Mouse (Mus musculus): ENCODE data around the gene Lim2. TPM values are rescaled to one million over a fixed set of nuclear protein-coding genes. Genes with fewer than 3 reads are reported as not detected.

The Lim2 gene
- total RNA-seq (2014; rRNA removed) (not detected in 2 replicates), polyA plus RNA-seq (2015; fragmentation: Nextera tagmentation; extraction: Ambion mirVana) (not detected in 2 replicates)

DNA sequence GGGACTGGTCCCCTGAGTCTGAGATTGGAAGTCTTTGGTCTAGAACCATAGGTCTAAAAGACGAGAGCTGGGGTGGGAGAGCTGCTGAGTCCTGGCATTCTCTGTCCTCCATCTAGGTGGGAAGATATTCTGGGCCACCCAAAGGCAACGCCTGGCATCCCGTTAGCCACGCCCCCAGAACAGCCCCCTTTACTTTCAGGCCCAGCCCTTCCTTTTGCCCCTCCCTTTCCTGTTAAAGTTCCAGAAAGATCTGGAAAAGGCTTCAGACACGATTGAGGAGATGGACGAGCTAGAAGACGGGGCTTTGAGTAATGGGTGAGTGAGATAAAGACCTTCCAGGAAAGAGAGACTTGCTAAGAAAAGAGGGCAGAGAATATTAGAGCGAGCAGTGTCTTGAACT lies at the start of gene Lim2:
Lim2 (plus strand) TSS at position 265 of the 400 bp plus-strand sequence.
- Histone ChIP-seq H3K36me3 (ENCODE audit: insufficient read depth) (no peaks in the 10 kb centered on the region), H3K4me1 (ENCODE audit: insufficient read depth) (no peaks in the 10 kb centered on the region), H3K9me3 (ENCODE audit: low read length) (no peaks in the 10 kb centered on the region), H3K9ac (no peak within 1 kb of the TSS), H3K27me3 (ENCODE audit: insufficient read depth, low read length) (no peaks in the 10 kb centered on the region), H3K27ac (ENCODE audit: low read depth, low read length) (no peak within 1 kb of the TSS), H3K4me3 (ENCODE audit: low read depth, low read length) (no peak within 1 kb of the TSS), H3K4me2 (ENCODE audit: low read depth) (no peak within 1 kb of the TSS)
- DNase-seq (no peak), ATAC-seq (no peak)
- WGBS, result 87% methylated on average over 8 of the region's 8 CpGs
- TF ChIP-seq CTCF (IDR thresholded peaks at IDR 0.05; ENCODE audit: low read depth), result no peak

DNA sequence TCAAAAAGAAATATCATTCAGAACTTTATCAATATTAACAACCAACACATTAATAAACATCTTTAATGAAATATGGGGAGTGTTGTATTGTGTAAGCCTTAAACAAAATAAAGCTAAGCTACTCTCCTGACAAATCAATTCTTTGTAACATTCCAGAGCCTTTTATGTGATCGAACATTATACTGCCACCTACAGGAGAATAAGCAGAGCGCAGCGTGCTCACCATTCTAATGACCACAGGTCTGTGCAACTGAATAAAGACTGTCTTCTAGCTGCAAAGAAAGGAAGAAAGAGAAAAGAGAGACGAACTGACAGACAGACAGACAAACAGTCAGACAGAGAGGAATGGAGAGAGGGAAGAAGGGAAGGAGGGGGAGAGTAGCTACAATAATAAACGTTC lies 49.2 kb upstream of the Lim2 start:
- Histone ChIP-seq H3K9ac (no peak overlapping the region), H3K9me3 (ENCODE audit: low read length) (no peaks in the 10 kb centered on the region), H3K36me3 (ENCODE audit: insufficient read depth) (no peaks in the 10 kb centered on the region), H3K4me2 (ENCODE audit: low read depth) (no peak overlapping the region), H3K4me1 (ENCODE audit: insufficient read depth) (no peaks in the 10 kb centered on the region), H3K27me3 (ENCODE audit: insufficient read depth, low read length) (no peaks in the 10 kb centered on the region), H3K27ac (ENCODE audit: low read depth, low read length) (no peak overlapping the region), H3K4me3 (ENCODE audit: low read depth, low read length) (no peak overlapping the region)
- TF ChIP-seq CTCF (IDR thresholded peaks at IDR 0.05; ENCODE audit: low read depth), result peak; percentile 80
- peak; percentile 64; the same call in 1 of the 2 replicates for ATAC-seq
- 14% methylated on average over 5 of the region's 5 CpGs for WGBS
- peak; percentile 73 for DNase-seq

DNA sequence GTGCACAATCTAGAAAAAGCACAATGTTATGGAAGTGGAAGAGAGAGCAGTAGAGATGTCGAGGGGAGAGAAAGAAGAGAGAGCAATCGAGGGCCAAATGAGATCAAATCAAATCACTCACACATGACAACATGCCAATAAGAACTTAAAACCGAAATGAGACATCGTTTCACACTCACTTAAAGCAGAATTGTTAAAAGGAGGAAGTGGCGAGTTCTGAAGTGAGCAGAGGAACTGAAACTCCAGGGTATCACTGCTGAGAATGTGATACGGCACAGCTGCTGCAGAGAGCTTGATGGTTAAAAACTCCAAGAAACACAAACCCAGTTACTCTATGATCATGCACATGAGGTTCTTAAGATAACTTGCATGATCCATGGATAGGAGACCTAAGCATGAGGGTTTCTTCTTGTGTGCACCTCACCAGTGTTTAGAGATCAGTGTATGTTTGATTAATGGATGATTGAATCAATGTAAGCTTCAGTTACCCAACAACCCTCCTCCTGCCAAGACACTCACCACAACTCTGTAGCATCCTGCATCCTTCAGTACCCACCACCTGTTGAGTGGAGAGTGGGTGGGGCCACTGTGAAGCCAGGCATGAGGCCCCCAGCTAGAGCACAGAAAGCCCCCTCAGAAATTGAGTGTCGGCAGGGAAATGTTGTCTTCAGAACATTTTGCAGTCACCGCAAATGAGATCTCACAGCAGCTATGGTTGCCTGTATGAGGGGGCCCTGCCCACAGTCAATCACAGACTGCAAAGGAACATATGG lies 34.9 kb upstream of the Lim2 start:
- Histone ChIP-seq H3K4me1 (ENCODE audit: insufficient read depth) (no peaks in the 10 kb centered on the region), H3K9ac (no peak overlapping the region), H3K27ac (ENCODE audit: low read depth, low read length) (no peak overlapping the region), H3K9me3 (ENCODE audit: low read length) (no peaks in the 10 kb centered on the region), H3K4me3 (ENCODE audit: low read depth, low read length) (no peak overlapping the region), H3K4me2 (ENCODE audit: low read depth) (no peak overlapping the region), H3K36me3 (ENCODE audit: insufficient read depth) (no peaks in the 10 kb centered on the region), H3K27me3 (ENCODE audit: insufficient read depth, low read length) (no peaks in the 10 kb centered on the region)
- 82% methylated on average over 8 of the region's 8 CpGs for WGBS
- TF ChIP-seq CTCF (IDR thresholded peaks at IDR 0.05; ENCODE audit: low read depth), result no peak
- DNase-seq, result no peak
- no peak for ATAC-seq

DNA sequence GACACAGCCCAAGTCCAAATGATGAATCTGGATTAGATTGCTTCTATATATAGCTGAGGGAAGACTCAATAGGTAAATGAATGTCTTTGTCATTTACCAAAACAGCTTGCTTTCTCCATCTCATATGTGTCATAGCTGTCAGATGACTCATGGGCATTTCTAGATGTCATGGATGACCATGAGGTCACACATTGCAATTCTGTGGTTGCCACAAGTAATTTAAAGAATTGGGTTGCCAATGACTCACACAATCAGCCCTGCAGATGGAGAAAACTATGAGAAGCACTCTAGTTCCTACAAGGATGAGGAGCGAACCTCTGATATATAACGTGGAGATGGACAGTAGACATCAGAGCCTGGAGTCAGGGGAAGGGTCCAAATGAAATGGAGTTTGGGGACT lies 28.0 kb upstream of the Lim2 start:
- no peaks in the 10 kb centered on the region for H3K27me3 ChIP-seq (ENCODE audit: insufficient read depth, low read length)
- H3K4me3 ChIP-seq (ENCODE audit: low read depth, low read length), result no peak overlapping the region
- H3K4me2 ChIP-seq (ENCODE audit: low read depth), result no peak overlapping the region
- ATAC-seq, result no peak
- no peaks in the 10 kb centered on the region for H3K9me3 ChIP-seq (ENCODE audit: low read length)
- no peak overlapping the region for H3K27ac ChIP-seq (ENCODE audit: low read depth, low read length)
- no peak overlapping the region for H3K9ac ChIP-seq
- H3K4me1 ChIP-seq (ENCODE audit: insufficient read depth), result no peaks in the 10 kb centered on the region
- H3K36me3 ChIP-seq (ENCODE audit: insufficient read depth), result no peaks in the 10 kb centered on the region
- TF ChIP-seq CTCF (IDR thresholded peaks at IDR 0.05; ENCODE audit: low read depth), result no peak
- no peak for DNase-seq
- WGBS, result 91% methylated on average over 2 of the region's 2 CpGs

DNA sequence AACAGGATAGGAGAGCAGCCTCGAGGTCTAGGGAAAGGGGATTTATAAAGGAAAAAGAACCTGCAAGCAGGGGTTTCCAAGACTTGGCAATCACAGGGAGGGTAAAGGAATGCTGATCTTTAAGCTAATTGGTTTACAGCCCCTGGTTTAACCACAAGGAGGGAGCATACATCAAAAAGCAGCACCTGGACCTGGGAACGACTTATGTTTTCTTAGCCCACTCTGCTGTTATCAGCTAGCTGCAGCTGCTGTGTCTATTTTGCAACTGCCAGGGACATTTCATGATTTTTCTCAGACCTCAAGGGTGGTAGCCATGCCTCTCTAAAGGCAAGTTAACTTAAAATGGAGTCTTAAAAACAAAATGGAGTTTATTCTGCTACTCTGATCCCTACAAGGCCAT lies 24.8 kb upstream of the Lim2 start:
- 54% methylated on average over 2 of the region's 2 CpGs for WGBS
- ATAC-seq, result no peak
- no peaks in the 10 kb centered on the region for H3K9me3 ChIP-seq (ENCODE audit: low read length)

DNA sequence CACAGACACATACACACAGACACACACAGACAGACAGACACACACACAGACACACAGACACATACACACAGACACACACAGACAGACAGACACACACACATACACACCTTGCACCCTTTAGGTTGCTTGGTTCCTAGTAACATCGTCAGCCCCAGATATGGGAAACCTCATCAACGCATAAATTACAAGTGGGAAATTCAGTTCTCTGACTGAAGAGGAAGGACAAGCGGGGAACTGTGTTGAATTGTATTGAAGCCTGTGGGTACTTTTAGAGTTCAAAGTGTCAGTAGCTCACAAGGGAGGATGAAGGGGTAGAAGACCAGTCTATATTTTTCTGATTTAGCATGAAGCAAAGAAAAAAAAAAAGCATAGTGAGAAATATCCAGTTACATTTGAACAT lies 19.9 kb upstream of the Lim2 start:
- Histone ChIP-seq H3K4me1 (ENCODE audit: insufficient read depth) (no peaks in the 10 kb centered on the region), H3K36me3 (ENCODE audit: insufficient read depth) (no peaks in the 10 kb centered on the region), H3K9ac (no peak overlapping the region), H3K9me3 (ENCODE audit: low read length) (no peaks in the 10 kb centered on the region), H3K27me3 (ENCODE audit: insufficient read depth, low read length) (no peaks in the 10 kb centered on the region), H3K27ac (ENCODE audit: low read depth, low read length) (no peak overlapping the region), H3K4me2 (ENCODE audit: low read depth) (no peak overlapping the region), H3K4me3 (ENCODE audit: low read depth, low read length) (no peak overlapping the region)
- ATAC-seq, result no peak
- WGBS, result 82% methylated on average over 3 of the region's 3 CpGs
- no peak for TF ChIP-seq CTCF (IDR thresholded peaks at IDR 0.05; ENCODE audit: low read depth)
- no peak for DNase-seq

More for the DNA sequence above, 24.8 kb upstream of the Lim2 start:
- H3K4me3 ChIP-seq (ENCODE audit: low read depth, low read length), result no peak overlapping the region
- H3K9ac ChIP-seq, result no peak overlapping the region
- no peaks in the 10 kb centered on the region for H3K4me1 ChIP-seq (ENCODE audit: insufficient read depth)
- H3K4me2 ChIP-seq (ENCODE audit: low read depth), result no peak overlapping the region
- H3K27ac ChIP-seq (ENCODE audit: low read depth, low read length), result no peak overlapping the region
- no peaks in the 10 kb centered on the region for H3K36me3 ChIP-seq (ENCODE audit: insufficient read depth)
- no peaks in the 10 kb centered on the region for H3K27me3 ChIP-seq (ENCODE audit: insufficient read depth, low read length)
- no peak for DNase-seq
- TF ChIP-seq CTCF (IDR thresholded peaks at IDR 0.05; ENCODE audit: low read depth), result no peak

DNA sequence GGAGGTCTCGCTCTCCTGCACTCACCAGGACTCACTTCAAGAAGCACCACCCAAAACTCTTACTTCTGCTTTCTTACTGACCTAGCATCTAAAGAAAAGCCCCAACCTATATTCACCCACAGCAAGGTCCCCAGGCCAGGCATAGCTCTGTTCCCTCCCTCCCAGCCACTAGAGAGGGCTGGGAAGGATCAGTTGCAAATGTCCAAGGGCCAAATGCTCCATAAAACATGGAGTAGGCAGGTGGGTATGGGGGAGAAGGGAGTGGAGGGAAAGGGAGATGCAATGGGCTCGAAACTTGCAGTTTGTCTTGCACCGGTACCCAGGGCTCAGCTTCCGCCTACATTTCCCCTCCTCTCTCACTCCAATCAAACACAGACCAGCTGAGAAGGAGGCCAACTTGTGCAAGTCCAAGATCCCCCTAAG lies 19.3 kb upstream of the Lim2 start, which contains the start of gene Siglecg:
Siglecg (plus strand) TSS at position 74 of the 423 bp plus-strand sequence.
- ATAC-seq (no peak), DNase-seq (no peak)
- Histone ChIP-seq H3K9me3 (ENCODE audit: low read length) (no peaks in the 10 kb centered on the region), H3K4me2 (ENCODE audit: low read depth) (no peak within 1 kb of the TSS), H3K27me3 (ENCODE audit: insufficient read depth, low read length) (no peaks in the 10 kb centered on the region), H3K4me1 (ENCODE audit: insufficient read depth) (no peaks in the 10 kb centered on the region), H3K27ac (ENCODE audit: low read depth, low read length) (no peak within 1 kb of the TSS), H3K4me3 (ENCODE audit: low read depth, low read length) (no peak within 1 kb of the TSS), H3K9ac (no peak within 1 kb of the TSS), H3K36me3 (ENCODE audit: insufficient read depth) (no peaks in the 10 kb centered on the region)
- 84% methylated on average over 4 of the region's 4 CpGs for WGBS
- no peak for TF ChIP-seq CTCF (IDR thresholded peaks at IDR 0.05; ENCODE audit: low read depth)

All from forebrain, postnatal 0 days (tissue).